Mouse (Mus musculus) embryonic facial prominence, embryonic 14.5 days (tissue): ENCODE measurements around the gene Agmo. TPM values are rescaled to one million over a fixed set of nuclear protein-coding genes. Genes with fewer than 3 reads are reported as not detected.

ENCODE experiments used
- ATAC-seq: fragments of 200-750 bp; cut with Nextera tagmentation; 2 replicates; pipeline ENCODE4 v1.8.0; 2017; ENCODE audit warnings: low read depth, moderate number of reproducible peaks, moderate TSS enrichment
- DNase-seq: peaks from one replicate; pipeline ENCODE4 v3.0.0-alpha.2; 2015; ENCODE audit warnings: low spot score
- H3K27ac ChIP-seq: fragments of 300-500 bp; sonication (generic); replicated peaks from 2 replicates; pipeline ENCODE4 v1.5.1; 2014; ENCODE audit warnings: low read depth, mild to moderate bottlenecking, low read length, moderate library complexity
- H3K27me3 ChIP-seq: fragments of 300-500 bp; sonication (generic); replicated peaks from 2 replicates; pipeline ENCODE4 v1.6.1; 2014; ENCODE audit warnings: low read length; ENCODE audit not compliant: control insufficient read depth, insufficient read depth
- H3K36me3 ChIP-seq: fragments of 300-500 bp; sonication (generic); 2 replicates; pipeline ENCODE4 v1.6.1; 2014; ENCODE audit warnings: low read length, mixed read lengths; ENCODE audit not compliant: control insufficient read depth, insufficient read depth
- H3K4me1 ChIP-seq: fragments of 300-500 bp; sonication (generic); 2 replicates; pipeline ENCODE4 v1.6.1; 2014; ENCODE audit warnings: antibody characterized with exemption, low read length; ENCODE audit not compliant: control insufficient read depth, insufficient read depth
- H3K4me2 ChIP-seq: fragments of 300-500 bp; sonication (generic); 2 replicates; pipeline ENCODE4 v1.6.1; 2014; ENCODE audit warnings: low read depth, mild to moderate bottlenecking, low read length, moderate library complexity, mixed read lengths
- H3K4me3 ChIP-seq: fragments of 300-500 bp; sonication (generic); 2 replicates; pipeline ENCODE4 v1.5.1; 2014; ENCODE audit warnings: low read depth, mild to moderate bottlenecking, low read length
- H3K9ac ChIP-seq: fragments of 300-500 bp; sonication (generic); 2 replicates; pipeline ENCODE4 v1.6.1; 2014; ENCODE audit warnings: low read depth, mild to moderate bottlenecking, low read length, moderate library complexity, mixed read lengths
- H3K9me3 ChIP-seq: fragments of 300-500 bp; sonication (generic); 2 replicates; pipeline ENCODE4 v1.6.1; 2016; ENCODE audit warnings: low read length; ENCODE audit not compliant: control insufficient read depth
- WGBS: fragments of 180-500 bp; shearing (Covaris S2); extraction: QIAGEN DNeasy Blood & Tissue Kit; methylation state at CpG from one replicate; pipeline ENCODE4 v1.1.7; 2014; 5-methylcytosine and 5-hydroxymethylcytosine counted together
- polyA plus RNA-seq: library from polyadenylated mRNA; unstranded; fragments of >200 nt; fragmentation: Nextera tagmentation; extraction: Ambion mirVana; gene quantifications from 2 replicates; pipeline ENCODE4 v1.2.1, GENCODE M21; 2014

The Agmo gene
- 0.54 and 1.6 TPM in 2 replicates for polyA plus RNA-seq

GRCm38 (mm10) chr12:37241566-37242021 lies at the start of gene Agmo:
Agmo (plus strand) TSS chr12:37241641.
- Histone ChIP-seq H3K4me3 (no peak within 1 kb of the TSS), H3K9me3 (no peaks in the 10 kb centered on the region), H3K27me3 (no peaks in the 10 kb centered on the region), H3K36me3 (no peaks in the 10 kb centered on the region), H3K27ac (no peak within 1 kb of the TSS), H3K4me1 (no peaks in the 10 kb centered on the region), H3K4me2 (no peak within 1 kb of the TSS), H3K9ac (no peak within 1 kb of the TSS)
- ATAC-seq (no peak), DNase-seq (peak; percentile 13)
- 50% methylated on average over 4 of the region's 4 CpGs for WGBS

- 85% methylated on average over 1 of the region's 1 CpGs for WGBS
- H3K4me1 ChIP-seq = no peaks in the 10 kb centered on the region
- H3K36me3 ChIP-seq = no peaks in the 10 kb centered on the region
- DNase-seq = no peak
- H3K27ac ChIP-seq = no peak overlapping the region
- ATAC-seq = no peak
- no peak overlapping the region for H3K9ac ChIP-seq
- no peaks in the 10 kb centered on the region for H3K27me3 ChIP-seq
- no peak overlapping the region for H3K4me3 ChIP-seq
- H3K4me2 ChIP-seq = no peak overlapping the region
- H3K9me3 ChIP-seq = no peaks in the 10 kb centered on the region
Measured at GRCm38 (mm10) chr12:37231119-37231518, 10.3 kb upstream of the Agmo start.

GRCm38 (mm10) chr12:37240975-37241565 lies 371 bp upstream of the Agmo start:
- ATAC-seq (no peak), DNase-seq (no peak)
- Histone ChIP-seq H3K9me3 (no peaks in the 10 kb centered on the region), H3K27me3 (no peaks in the 10 kb centered on the region), H3K9ac (no peak overlapping the region), H3K4me3 (no peak overlapping the region), H3K36me3 (no peaks in the 10 kb centered on the region), H3K4me1 (no peaks in the 10 kb centered on the region), H3K27ac (no peak overlapping the region), H3K4me2 (no peak overlapping the region)
- 59% methylated on average over 5 of the region's 5 CpGs for WGBS

- no peaks in the 10 kb centered on the region for H3K36me3 ChIP-seq
- H3K9me3 ChIP-seq = no peaks in the 10 kb centered on the region
- no peak overlapping the region for H3K4me2 ChIP-seq
- H3K4me3 ChIP-seq = no peak overlapping the region
- DNase-seq (no peak), ATAC-seq (no peak)
- H3K4me1 ChIP-seq = no peaks in the 10 kb centered on the region
- 77% methylated on average over 3 of the region's 3 CpGs for WGBS
- no peak overlapping the region for H3K9ac ChIP-seq
- no peaks in the 10 kb centered on the region for H3K27me3 ChIP-seq
- H3K27ac ChIP-seq = no peak overlapping the region
Measured at GRCm38 (mm10) chr12:37242484-37242883, 1.0 kb downstream of the Agmo start.

- peak; percentile 58 for DNase-seq
Measured at GRCm38 (mm10) chr12:37244876-37245275, 3.4 kb downstream of the Agmo start.

GRCm38 (mm10) chr12:37251688-37252087 lies 10.2 kb downstream of the Agmo start:
- 88% methylated on average over 5 of the region's 5 CpGs for WGBS
- ATAC-seq = no peak

More at GRCm38 (mm10) chr12:37244876-37245275, 3.4 kb downstream of the Agmo start:
- Histone ChIP-seq H3K36me3 (no peaks in the 10 kb centered on the region), H3K27ac (no peak overlapping the region), H3K9ac (no peak overlapping the region), H3K4me1 (no peaks in the 10 kb centered on the region), H3K4me3 (no peak overlapping the region), H3K4me2 (no peak overlapping the region), H3K27me3 (no peaks in the 10 kb centered on the region), H3K9me3 (no peaks in the 10 kb centered on the region)
- no peak for ATAC-seq
- WGBS = 82% methylated on average over 1 of the region's 1 CpGs

GRCm38 (mm10) chr12:37257099-37257498 lies 15.7 kb downstream of the Agmo start:
- Histone ChIP-seq H3K4me3 (no peak overlapping the region), H3K27me3 (no peaks in the 10 kb centered on the region), H3K4me1 (no peaks in the 10 kb centered on the region), H3K4me2 (no peak overlapping the region), H3K36me3 (no peaks in the 10 kb centered on the region), H3K9ac (no peak overlapping the region), H3K9me3 (no peaks in the 10 kb centered on the region), H3K27ac (no peak overlapping the region)
- WGBS = 68% methylated on average over 2 of the region's 2 CpGs
- DNase-seq (no peak), ATAC-seq (no peak)

More at GRCm38 (mm10) chr12:37251688-37252087, 10.2 kb downstream of the Agmo start:
- Histone ChIP-seq H3K9me3 (no peaks in the 10 kb centered on the region), H3K9ac (no peak overlapping the region), H3K36me3 (no peaks in the 10 kb centered on the region), H3K4me3 (no peak overlapping the region), H3K27me3 (no peaks in the 10 kb centered on the region), H3K4me1 (no peaks in the 10 kb centered on the region), H3K27ac (no peak overlapping the region), H3K4me2 (no peak overlapping the region)
- DNase-seq = no peak

- Histone ChIP-seq H3K36me3 (no peaks in the 10 kb centered on the region), H3K9ac (no peak overlapping the region), H3K4me1 (no peaks in the 10 kb centered on the region), H3K4me3 (no peak overlapping the region), H3K27ac (no peak overlapping the region), H3K4me2 (no peak overlapping the region), H3K9me3 (no peaks in the 10 kb centered on the region), H3K27me3 (no peaks in the 10 kb centered on the region)
- DNase-seq (no peak), ATAC-seq (no peak)
Measured at GRCm38 (mm10) chr12:37259771-37260528, 18.5 kb downstream of the Agmo start.
